Mouse (Mus musculus): ENCODE measurements around the gene Senp3.

GRCm38 (mm10) chr11:69715482-69715881, 33.6 kb upstream of the Senp3 start:
- TF ChIP-seq CTCF (IDR thresholded peaks at IDR 0.05; ENCODE audit: borderline replicate concordance, control insufficient read depth, extremely low read depth, insufficient read depth, low read length, poor library complexity), result peak; percentile 70; the same call in 1 of the 2 replicates
- no peak for TF ChIP-seq POLR2A (IDR thresholded peaks at IDR 0.05; ENCODE audit: control insufficient read depth, extremely low read depth, insufficient read depth, low read length, poor library complexity)
